Mouse (Mus musculus): Measurements from ENCODE around the gene Pik3ca.

Gene Pik3ca

DNA sequence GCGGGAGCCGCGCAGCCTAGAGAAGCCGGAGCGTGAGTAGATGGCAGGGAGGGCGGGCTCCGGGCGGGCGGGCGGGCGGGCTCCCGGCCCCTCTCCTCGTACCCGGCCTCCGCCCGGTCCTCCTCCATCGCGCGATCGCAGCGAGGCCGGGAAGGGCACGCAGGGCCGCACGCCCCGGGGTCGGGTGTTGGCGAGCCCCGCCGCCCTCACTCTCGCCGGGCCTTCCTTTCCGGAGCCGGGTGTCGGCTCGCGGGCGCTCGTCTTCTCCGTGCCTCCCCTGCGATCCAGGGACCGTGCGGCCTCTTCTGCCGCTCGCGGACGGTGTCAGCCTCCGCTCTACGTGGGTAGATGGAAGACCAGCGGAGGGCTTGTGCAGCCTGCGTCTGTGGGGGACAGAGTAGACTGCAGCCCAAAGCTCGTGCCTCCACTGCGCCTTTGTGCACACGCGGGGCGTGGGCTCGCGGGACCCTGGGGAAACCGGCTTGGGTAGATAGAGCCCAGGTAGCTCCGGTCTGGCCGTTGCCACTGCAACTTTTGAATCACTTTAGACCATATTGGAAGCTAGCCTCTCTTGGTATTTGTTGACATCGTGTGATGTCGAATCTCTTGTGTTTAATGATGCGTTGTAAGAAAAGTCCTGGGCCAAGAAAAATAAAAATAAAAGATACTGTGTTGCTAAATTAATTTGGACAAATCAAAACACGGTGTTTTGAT is at the start of gene Pik3ca:
Gene Pik3ca (plus strand): TSS at position 211 of the 714 bp plus-strand sequence.
- peak; percentile 70 for DNase-seq

DNA sequence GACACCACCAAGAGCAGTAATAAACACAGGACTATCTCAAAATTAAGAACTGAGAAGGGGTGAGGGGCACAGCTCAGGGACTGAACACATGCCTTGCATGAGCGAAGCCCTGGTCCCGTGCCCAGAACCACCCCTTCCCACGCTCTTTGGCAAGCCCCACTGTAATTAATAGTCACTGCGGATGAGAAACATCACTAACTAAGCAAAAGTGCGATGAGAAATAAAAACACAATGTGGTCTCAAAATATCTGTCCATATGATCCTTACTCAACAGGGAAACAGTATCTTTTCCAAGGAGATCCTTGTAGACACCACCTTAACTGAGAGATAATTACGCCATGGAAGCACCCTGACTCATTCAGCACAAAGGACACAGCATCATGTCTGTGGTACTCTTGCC is 49.6 kb upstream of the Pik3ca start:
- no peak for DNase-seq

- DNase-seq = peak; percentile 57
These were observed 36.2 kb upstream of the Pik3ca start for GRCm38 (mm10) chr3:32361221-32361620.

- no peak for DNase-seq
These were observed 33.3 kb upstream of the Pik3ca start for GRCm38 (mm10) chr3:32364195-32364594.

DNA sequence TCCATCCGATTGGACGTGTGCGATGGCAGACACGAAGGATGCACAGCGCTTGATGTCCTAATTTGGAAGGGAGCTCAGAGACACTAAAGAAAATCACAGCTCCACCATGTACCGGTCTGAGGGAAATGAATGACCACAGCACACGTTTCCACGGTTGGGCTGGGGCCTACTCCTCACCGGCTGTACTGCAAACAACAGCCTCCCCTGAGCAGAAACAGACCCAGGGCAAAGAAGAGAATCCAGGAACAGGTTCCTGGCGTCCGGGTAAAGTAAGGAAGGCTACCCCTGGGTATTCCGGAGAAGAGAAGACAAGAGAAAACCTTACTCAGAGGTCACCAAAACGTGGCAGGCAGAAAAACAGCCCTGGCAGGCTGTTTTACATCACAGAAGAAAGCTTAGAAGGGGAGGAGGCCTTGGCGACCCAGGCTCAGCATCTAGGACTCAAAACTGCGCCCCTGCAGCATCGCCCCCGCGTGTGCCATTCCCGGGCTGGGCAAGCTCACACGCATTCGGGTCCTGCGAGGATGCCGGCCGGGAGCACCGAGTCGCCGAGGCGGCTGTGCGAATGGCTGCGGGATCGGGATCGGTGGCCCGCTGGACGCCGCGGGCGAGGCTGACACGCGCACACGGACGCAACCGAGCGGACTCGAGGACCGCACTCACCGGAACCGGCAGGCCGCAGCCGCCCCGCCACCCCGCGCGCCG is 32.5 kb upstream of the Pik3ca start:
- no peak for DNase-seq

- DNase-seq = peak; percentile 88
These were observed 31.8 kb upstream of the Pik3ca start, which contains the start of gene Zmat3 for GRCm38 (mm10) chr3:32365546-32366245. Zmat3 (minus strand) TSS chr3:32366014.

DNA sequence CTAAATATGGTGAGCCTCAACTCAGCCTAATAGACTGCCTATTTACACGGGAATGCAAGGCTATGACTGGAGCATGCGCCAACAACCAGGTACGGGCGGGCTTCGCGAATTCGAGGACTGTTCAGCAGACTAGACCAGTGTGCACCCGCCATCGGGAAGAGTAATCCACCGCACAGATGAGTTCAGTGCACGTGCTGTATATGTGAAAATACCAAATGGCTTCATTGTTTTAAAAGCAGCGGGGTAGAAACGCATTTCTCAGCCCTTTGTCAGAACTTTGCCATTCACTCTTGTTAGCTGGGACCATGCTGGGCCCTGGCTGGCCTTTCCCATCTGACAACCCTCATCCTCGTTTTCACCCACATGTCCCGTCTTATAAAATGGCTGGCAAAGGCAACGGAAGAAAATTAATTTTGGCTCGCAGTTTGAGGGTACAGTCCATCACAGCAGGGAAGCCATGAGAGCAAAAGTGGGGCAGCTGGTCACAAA is 31.2 kb upstream of the Pik3ca start:
- DNase-seq = peak; percentile 48

GRCm38 (mm10) chr3:32367516-32367915 is 30.0 kb upstream of the Pik3ca start:
- no peak for DNase-seq

DNA sequence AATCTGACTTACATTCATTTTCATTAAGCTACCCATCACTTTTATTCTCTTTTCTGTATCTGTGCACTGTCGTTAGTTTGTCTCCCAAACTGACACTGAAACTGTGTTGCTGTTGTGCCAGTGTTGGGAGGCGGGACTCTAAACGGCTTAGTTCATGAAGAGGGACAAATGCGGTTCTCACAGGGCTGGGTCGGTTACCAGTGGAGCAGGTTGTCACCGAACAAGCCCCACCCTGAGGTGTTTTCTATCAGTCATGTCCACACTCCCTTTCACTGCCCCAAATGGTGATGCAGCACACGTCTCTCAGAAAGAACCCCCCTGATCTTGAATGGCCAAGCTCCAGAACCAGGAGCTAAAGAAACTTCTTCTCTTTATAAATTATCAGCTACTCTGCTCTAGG is 25.5 kb upstream of the Pik3ca start:
- DNase-seq = no peak

GRCm38 (mm10) chr3:32372470-32372869 is 25.0 kb upstream of the Pik3ca start:
- DNase-seq = no peak

DNA sequence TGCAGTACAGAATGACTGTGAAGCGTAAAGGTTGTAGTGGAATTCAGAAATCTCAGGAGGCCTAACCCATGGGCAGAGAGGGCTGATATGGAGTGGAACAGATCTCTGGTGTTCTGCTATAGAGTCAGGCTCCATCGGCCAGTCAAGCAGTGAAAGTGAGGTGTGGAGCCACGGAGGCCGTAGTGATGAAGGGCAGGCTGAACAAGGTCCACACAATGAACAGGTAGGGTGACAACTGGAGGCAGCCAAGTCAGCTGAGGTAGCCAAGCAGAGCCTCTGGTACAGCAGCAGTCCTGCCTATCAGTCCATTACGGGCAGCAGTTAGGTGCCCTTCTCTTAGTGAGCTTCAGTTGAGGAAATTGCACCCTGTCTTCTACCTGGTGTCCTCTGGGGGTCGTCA is 24.2 kb upstream of the Pik3ca start:
- no peak for DNase-seq

DNA sequence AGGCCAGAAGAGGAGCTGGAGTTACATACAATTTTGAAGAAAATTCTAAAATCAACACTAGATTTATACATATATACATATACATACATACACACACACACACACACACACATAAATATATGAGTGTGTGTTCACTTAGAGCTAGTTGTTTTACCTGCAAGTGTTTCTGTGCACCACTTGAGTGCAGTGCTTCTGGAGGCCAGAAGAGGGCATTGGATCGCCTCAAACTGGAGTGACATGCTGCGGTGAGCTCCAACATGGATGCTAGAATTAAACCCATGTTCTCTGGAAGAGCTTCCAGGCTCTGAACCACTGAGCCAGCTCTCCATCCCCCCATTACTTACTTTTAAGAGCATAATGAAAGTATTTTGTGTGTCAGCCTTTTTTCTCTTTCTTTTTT is 17.6 kb upstream of the Pik3ca start:
- peak; percentile 37 for DNase-seq

- DNase-seq = no peak
These were observed 15.9 kb upstream of the Pik3ca start for GRCm38 (mm10) chr3:32381556-32381955.

GRCm38 (mm10) chr3:32392841-32393240 is 4.6 kb upstream of the Pik3ca start:
- DNase-seq = no peak

GRCm38 (mm10) chr3:32393986-32394385 is 3.5 kb upstream of the Pik3ca start:
- DNase-seq = no peak

DNA sequence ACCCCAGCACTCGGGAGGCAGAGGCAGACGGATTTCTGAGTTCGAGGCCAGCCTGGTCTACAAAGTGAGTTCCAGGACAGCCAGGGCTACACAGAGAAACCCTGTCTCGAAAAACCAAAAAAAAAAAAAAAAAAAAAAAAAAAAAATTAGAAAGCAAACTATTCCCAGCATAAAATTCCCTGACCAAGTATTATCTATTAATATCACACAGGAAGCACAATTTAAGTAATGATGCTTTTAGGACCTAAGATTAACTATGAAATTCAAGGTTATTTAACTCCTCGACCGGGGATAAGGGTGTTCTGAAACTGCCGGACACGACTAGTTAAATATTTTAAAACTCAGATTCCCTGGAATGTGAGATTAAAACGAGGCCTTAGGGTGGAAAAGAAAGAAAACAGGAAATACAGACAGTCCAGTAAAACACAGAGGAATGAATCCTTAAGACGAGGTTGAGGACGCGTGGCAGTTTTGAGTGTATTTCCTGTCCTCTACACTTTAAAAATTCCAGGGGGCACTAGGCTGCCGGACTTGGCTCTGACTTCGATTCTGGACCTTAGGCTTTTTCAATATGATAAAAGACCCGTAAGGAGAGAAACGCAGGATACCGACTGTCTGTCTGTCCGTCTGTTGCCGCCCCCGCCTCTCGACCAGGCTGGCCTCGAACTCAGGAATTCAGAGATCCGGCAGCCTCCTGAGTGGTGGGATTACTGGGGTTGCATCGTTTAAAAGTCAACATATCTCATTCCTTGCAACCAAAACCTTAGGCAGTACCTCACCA is 1.5 kb upstream of the Pik3ca start:
- no peak for DNase-seq

- peak; percentile 100 for DNase-seq
These were observed 544 bp upstream of the Pik3ca start for GRCm38 (mm10) chr3:32396794-32397460.

GRCm38 (mm10) chr3:32398175-32398538 is 686 bp downstream of the Pik3ca start:
- no peak for DNase-seq

GRCm38 (mm10) chr3:32398623-32399022 is 1.2 kb downstream of the Pik3ca start:
- DNase-seq = peak; percentile 16

- DNase-seq = no peak
These were observed 1.9 kb downstream of the Pik3ca start for GRCm38 (mm10) chr3:32399381-32399780.

DNA sequence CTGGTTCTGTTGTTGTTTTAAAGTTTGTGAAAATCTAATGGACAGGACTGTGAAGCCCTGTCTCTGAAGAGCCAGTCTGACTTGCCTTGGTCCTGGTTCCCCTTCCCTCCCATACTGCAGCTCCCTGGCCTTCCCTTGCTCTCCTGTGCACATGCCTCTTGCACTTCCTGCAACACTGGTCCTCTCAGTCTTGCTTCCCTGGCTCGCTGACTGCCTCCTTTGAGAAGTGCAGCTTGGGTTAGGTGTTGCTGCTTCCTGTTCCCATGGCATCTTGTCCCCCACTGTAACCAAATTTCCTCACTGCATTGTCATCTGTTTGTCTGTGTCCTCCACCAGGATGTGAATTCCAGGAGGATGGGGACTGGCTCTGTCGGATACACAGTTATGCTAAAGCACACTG is 2.5 kb downstream of the Pik3ca start:
- no peak for DNase-seq

DNA sequence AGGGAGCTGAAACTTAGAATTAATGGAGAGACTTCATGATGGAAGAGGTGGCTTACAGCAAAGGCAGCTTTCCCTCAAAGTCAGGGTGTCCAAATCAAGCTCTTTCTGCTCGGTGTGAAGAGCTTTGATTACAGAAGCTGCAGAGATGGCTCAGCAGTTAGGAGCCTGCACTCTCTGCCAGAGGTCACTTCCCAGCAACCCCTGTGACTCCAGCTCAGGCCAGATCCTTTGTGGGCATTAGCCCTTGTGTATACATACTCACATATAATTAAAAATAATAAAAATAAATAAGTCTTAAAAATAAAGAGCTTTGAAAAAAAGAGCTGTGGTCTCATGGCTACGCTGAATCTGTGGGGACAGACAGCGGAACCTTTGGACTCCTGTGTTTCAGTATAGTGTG is 4.1 kb downstream of the Pik3ca start:
- no peak for DNase-seq
